Mouse (Mus musculus) cortical plate, adult 2 months (tissue): Measurements from ENCODE around the gene Aldh1a2. TPM values are rescaled to one million over a fixed set of nuclear protein-coding genes. Genes with fewer than 3 reads are reported as not detected.

Experiments
- H3K27ac ChIP-seq: fragments of 200-500 bp; 2 replicates; pipeline ENCODE4 v1.5.1; 2012; ENCODE audit warnings: low read length, control low read depth, inconsistent platforms; ENCODE audit not compliant: insufficient read depth
- H3K4me1 ChIP-seq: fragments of 200-500 bp; 2 replicates; pipeline ENCODE4 v1.6.1; 2011; ENCODE audit warnings: low read length; ENCODE audit not compliant: control insufficient read depth, insufficient read depth
- H3K4me3 ChIP-seq: fragments of 200-500 bp; 2 replicates; pipeline ENCODE4 v1.5.1; 2011; ENCODE audit warnings: mild to moderate bottlenecking, low read length, control low read depth; ENCODE audit not compliant: insufficient read depth
- CTCF ChIP-seq: fragments of 200-500 bp; IDR thresholded peaks from 2 replicates; pipeline ENCODE4 v1.5.1; 2011; ENCODE audit warnings: mild to moderate bottlenecking, control low read depth, low read length; ENCODE audit not compliant: insufficient read depth; ENCODE audit errors: extremely low read depth
- POLR2A ChIP-seq: fragments of 200-500 bp; IDR thresholded peaks from 2 replicates; pipeline ENCODE4 v1.6.1; 2011; ENCODE audit warnings: mild to moderate bottlenecking, low read length, control low read depth; ENCODE audit not compliant: insufficient read depth; ENCODE audit errors: extremely low read depth
- polyA plus RNA-seq: library from polyadenylated mRNA; depleted of rRNA; stranded (reverse); fragments of >200 nt; gene quantifications from 2 replicates; pipeline ENCODE4 v1.2.3, GENCODE M21; 2012

The Aldh1a2 gene
- polyA plus RNA-seq, 1 experiment, result 8.1 TPM

GRCm38 (mm10) chr9:71285231-71285630, 69.6 kb downstream of the Aldh1a2 start:
- TF ChIP-seq POLR2A (no peak), CTCF (no peak)
- no peak overlapping the region for H3K4me3 ChIP-seq
- no peaks in the 10 kb centered on the region for H3K4me1 ChIP-seq
- no peak overlapping the region for H3K27ac ChIP-seq

GRCm38 (mm10) chr9:71286420-71286819, 70.8 kb downstream of the Aldh1a2 start:
- TF ChIP-seq POLR2A, result no peak
- TF ChIP-seq CTCF, result no peak

GRCm38 (mm10) chr9:71288738-71289137, 73.1 kb downstream of the Aldh1a2 start:
- no peaks in the 10 kb centered on the region for H3K4me1 ChIP-seq
- no peak overlapping the region for H3K4me3 ChIP-seq
- no peak overlapping the region for H3K27ac ChIP-seq
- TF ChIP-seq CTCF, result no peak
- TF ChIP-seq POLR2A, result no peak

More at GRCm38 (mm10) chr9:71286420-71286819, 70.8 kb downstream of the Aldh1a2 start:
- no peaks in the 10 kb centered on the region for H3K4me1 ChIP-seq
- no peak overlapping the region for H3K27ac ChIP-seq
- no peak overlapping the region for H3K4me3 ChIP-seq

- TF ChIP-seq POLR2A (no peak), CTCF (no peak)
- H3K4me1 ChIP-seq, result no peaks in the 10 kb centered on the region
- H3K4me3 ChIP-seq, result no peak overlapping the region
- H3K27ac ChIP-seq, result no peak overlapping the region
Measured at GRCm38 (mm10) chr9:71289810-71290209, 74.2 kb downstream of the Aldh1a2 start.

- Histone ChIP-seq H3K4me3 (no peak overlapping the region), H3K4me1 (no peaks in the 10 kb centered on the region), H3K27ac (no peak overlapping the region)
- no peak for TF ChIP-seq POLR2A
- no peak for TF ChIP-seq CTCF
Measured at GRCm38 (mm10) chr9:71290730-71291129, 75.1 kb downstream of the Aldh1a2 start.

GRCm38 (mm10) chr9:71295501-71295900, 79.9 kb downstream of the Aldh1a2 start:
- Histone ChIP-seq H3K4me3 (no peak overlapping the region), H3K4me1 (no peaks in the 10 kb centered on the region), H3K27ac (no peak overlapping the region)
- TF ChIP-seq CTCF (no peak), POLR2A (no peak)

- no peak for TF ChIP-seq CTCF
- no peak for TF ChIP-seq POLR2A
- no peak overlapping the region for H3K4me3 ChIP-seq
- H3K27ac ChIP-seq, result no peak overlapping the region
Measured at GRCm38 (mm10) chr9:71303594-71303993, 88.0 kb downstream of the Aldh1a2 start.

GRCm38 (mm10) chr9:71307106-71307789, 91.7 kb downstream of the Aldh1a2 start:
- no peak for TF ChIP-seq CTCF
- TF ChIP-seq POLR2A, result no peak
- Histone ChIP-seq H3K4me3 (no peak overlapping the region), H3K4me1 (no peaks in the 10 kb centered on the region), H3K27ac (no peak overlapping the region)

More at GRCm38 (mm10) chr9:71303594-71303993, 88.0 kb downstream of the Aldh1a2 start:
- H3K4me1 ChIP-seq, result no peaks in the 10 kb centered on the region

- Histone ChIP-seq H3K4me1 (no peaks in the 10 kb centered on the region), H3K4me3 (no peak overlapping the region), H3K27ac (no peak overlapping the region)
- TF ChIP-seq POLR2A, result no peak
- TF ChIP-seq CTCF, result no peak
Measured at GRCm38 (mm10) chr9:71315960-71316359, 100.4 kb downstream of the Aldh1a2 start.

GRCm38 (mm10) chr9:71317096-71317920, 101.7 kb downstream of the Aldh1a2 start:
- Histone ChIP-seq H3K4me3 (no peak overlapping the region), H3K27ac (no peak overlapping the region), H3K4me1 (no peaks in the 10 kb centered on the region)
- no peak for TF ChIP-seq POLR2A
- TF ChIP-seq CTCF, result no peak
